In genomic region chr7:82867271-82868121, GRCm38 (mm10) we compare ENCODE assay signal across 8 mouse cellular contexts. TPM values are rescaled to one million over a fixed set of nuclear protein-coding genes. Genes with fewer than 3 reads are reported as not detected.
A peak's percentile ranks its signal among the peaks of the same experiment; 100 is the strongest.
DNase-seq lines count a peak whose midpoint lies in the region; ATAC-seq and TF ChIP-seq lines count a peak whose summit lies in the region.

Mex3b (plus strand) TSS chr7:82867333.

- H3K4me3 ChIP-seq in forebrain, embryonic 16.5 days (replicated peaks; ENCODE audit: low read length): peak within 1 kb of the TSS; percentile 91
- peak within 1 kb of the TSS; percentile 93 for H3K4me3 ChIP-seq in lung, embryonic 14.5 days (ENCODE audit: low read depth, low read length)

- no peak; the same call in 1 of the 2 replicates for ATAC-seq in forebrain, embryonic 16.5 days
- peak; percentile 1; the same call in 1 of the 2 replicates for ATAC-seq in lung, embryonic 14.5 days (ENCODE audit: insufficient read depth)

- peak within 1 kb of the TSS; percentile 100 for H3K27ac ChIP-seq in forebrain, embryonic 16.5 days (ENCODE audit: low read length)
- H3K27ac ChIP-seq in lung, embryonic 14.5 days (ENCODE audit: low read depth): peak within 1 kb of the TSS; percentile 99

- peak within 1 kb of the TSS; percentile 67 for H3K4me2 ChIP-seq in forebrain, embryonic 16.5 days (ENCODE audit: low read length)
- peak within 1 kb of the TSS; percentile 90 for H3K4me2 ChIP-seq in lung, embryonic 14.5 days

- intact Hi-C loops in heart, postnatal 36 days (cut with DNase I): loop anchor here (2.0 to 10.0 kb wide), 5 partner anchors 150 to 1015 kb away; partner anchors contain the start of genes Mesd, Stard5 and Tlnrd1

- H3K9ac ChIP-seq in forebrain, embryonic 16.5 days (replicated peaks; ENCODE audit: low read depth, low read length): peak within 1 kb of the TSS; percentile 100
- peak within 1 kb of the TSS; percentile 97 for H3K9ac ChIP-seq in lung, embryonic 14.5 days

- no peaks in the 10 kb centered on the region for H3K27me3 ChIP-seq in forebrain, embryonic 16.5 days (replicated peaks; ENCODE audit: control insufficient read depth, insufficient read depth, low read length)
- H3K27me3 ChIP-seq in lung, embryonic 14.5 days (ENCODE audit: insufficient read depth, low read length): no peaks in the 10 kb centered on the region

- H3K36me3 ChIP-seq in forebrain, embryonic 16.5 days (ENCODE audit: control insufficient read depth, insufficient read depth): peaks cover 11% of the 10 kb centered on the region
- peaks cover 25% of the 10 kb centered on the region for H3K36me3 ChIP-seq in lung, embryonic 14.5 days (ENCODE audit: insufficient read depth)

- peaks cover 26% of the 10 kb centered on the region for H3K4me1 ChIP-seq in forebrain, embryonic 16.5 days (replicated peaks; ENCODE audit: control insufficient read depth, insufficient read depth, low read length)
- H3K4me1 ChIP-seq in lung, embryonic 14.5 days (ENCODE audit: insufficient read depth): peaks cover 3% of the 10 kb centered on the region; the same call in 1 of the 2 replicates

- no peaks in the 10 kb centered on the region for H3K9me3 ChIP-seq in forebrain, embryonic 16.5 days (ENCODE audit: control insufficient read depth, low read length)
- no peaks in the 10 kb centered on the region for H3K9me3 ChIP-seq in lung, embryonic 14.5 days (ENCODE audit: low read depth, low read length)

- WGBS in forebrain, embryonic 16.5 days: under 1% methylated on average over 61 of the region's 87 CpGs
- WGBS in lung, embryonic 14.5 days: under 1% methylated on average over 82 of the region's 87 CpGs

- no peak for TF ChIP-seq CTCF in lung, embryonic 14.5 days (IDR thresholded peaks at IDR 0.05; ENCODE audit: low read depth)

- DNase-seq in ES-CJ7 (ENCODE audit: low read depth, low spot score): peak; percentile 77
- peak; percentile 17 for DNase-seq in c-Kit-positive CD71-positive TER-119-positive erythroid progenitor cells, embryonic 14.5 days (ENCODE audit: low spot score)
- DNase-seq in heart, postnatal 36 days: peak; percentile 59 to 63
- DNase-seq in layer of hippocampus, adult 8-10 months (ENCODE audit: low spot score in 2 of 2): peak; percentile 61 to 71
- DNase-seq in lung, embryonic 14.5 days: peak; percentile 73
- peak; percentile 49 for DNase-seq in ovary, postnatal 14 days (ENCODE audit: low spot score)
- peak; percentile 77 for DNase-seq in thymus, postnatal 14 days

RNA-seq across cellular contexts. Expression of gene Mex3b, which starts in this region (rescaled TPM):
- 41.7 and 52.7 TPM in 2 replicates for polyA plus RNA-seq in forebrain, embryonic 16.5 days (2015; fragmentation: Nextera tagmentation; extraction: Ambion mirVana)
- total RNA-seq in heart, postnatal 36 days (2021): 1 to 10 TPM; 1.9 to 2.2 TPM
- 10 to 100 TPM; 17.1 to 19.7 (median 19.1) TPM for total RNA-seq in layer of hippocampus, adult 8-10 months (2022)
- polyA plus RNA-seq in lung, embryonic 14.5 days (2014; fragmentation: Nextera tagmentation; extraction: Ambion mirVana): 17.4 and 17.6 TPM in 2 replicates

Comparison
In these comparisons a context has a peak if more than half of its experiments do, and no peak if none do; other contexts are left out.
1. RNA of gene Mex3b (total RNA-seq): 17.1 to 19.7 TPM in layer of hippocampus, adult 8-10 months; 1.9 to 2.2 TPM in heart, postnatal 36 days; every median in the first group is over 4 times any median in the second.
2. DNase-seq: peak in every context shown above with its lines; median percentile 77 in ES-CJ7; 77 in thymus, postnatal 14 days; 73 in lung, embryonic 14.5 days; 66 in layer of hippocampus, adult 8-10 months; 61 in heart, postnatal 36 days; 49 in ovary, postnatal 14 days; 17 in c-Kit-positive CD71-positive TER-119-positive erythroid progenitor cells, embryonic 14.5 days.